Mouse (Mus musculus) forelimb bud, embryonic 11.5 days (tissue): ENCODE results near the gene Ndufa3.
"Not testable (repeated sequence)": the region's sequence is repeated elsewhere in the genome, so short reads cannot be mapped to it uniquely, and the experiment has no call there.

ENCODE experiments used
- DNase-seq: peaks from one replicate; pipeline ENCODE4 v3.0.0-alpha.2; 2012; ENCODE audit warnings: low read depth, low spot score

Ndufa3 gene

GRCm38 (mm10) chr7:3617242-3617995, at the start of gene Ndufa3:
TSS of gene Ndufa3 (plus strand) at chr7:3617373.
- peak; percentile 89 for DNase-seq

- DNase-seq = no peak
Measured at GRCm38 (mm10) chr7:3569725-3570124, 47.4 kb upstream of the Ndufa3 start.

- DNase-seq = not testable (repeated sequence)
Measured at GRCm38 (mm10) chr7:3570580-3570979, 46.6 kb upstream of the Ndufa3 start.

GRCm38 (mm10) chr7:3571847-3572246, 45.3 kb upstream of the Ndufa3 start:
- no peak for DNase-seq

GRCm38 (mm10) chr7:3574216-3574615, 43.0 kb upstream of the Ndufa3 start:
- no peak for DNase-seq

GRCm38 (mm10) chr7:3576354-3577124, 40.6 kb upstream of the Ndufa3 start:
- DNase-seq = no peak

- no peak for DNase-seq
Measured at GRCm38 (mm10) chr7:3578196-3578595, 39.0 kb upstream of the Ndufa3 start.

GRCm38 (mm10) chr7:3578952-3579546, 38.1 kb upstream of the Ndufa3 start:
- DNase-seq = no peak

GRCm38 (mm10) chr7:3580029-3580428, 37.1 kb upstream of the Ndufa3 start:
- no peak for DNase-seq

- DNase-seq = no peak
Measured at GRCm38 (mm10) chr7:3585763-3586162, 31.4 kb upstream of the Ndufa3 start.

GRCm38 (mm10) chr7:3586255-3586654, 30.9 kb upstream of the Ndufa3 start:
- no peak for DNase-seq

- DNase-seq = no peak
Measured at GRCm38 (mm10) chr7:3587292-3587691, 29.9 kb upstream of the Ndufa3 start.

GRCm38 (mm10) chr7:3590550-3590949, 26.6 kb upstream of the Ndufa3 start:
- DNase-seq = no peak

GRCm38 (mm10) chr7:3591534-3591933, 25.6 kb upstream of the Ndufa3 start:
- DNase-seq = no peak

- DNase-seq = no peak
Measured at GRCm38 (mm10) chr7:3593855-3594254, 23.3 kb upstream of the Ndufa3 start.

GRCm38 (mm10) chr7:3594686-3595085, 22.5 kb upstream of the Ndufa3 start:
- no peak for DNase-seq

- no peak for DNase-seq
Measured at GRCm38 (mm10) chr7:3595146-3595545, 22.0 kb upstream of the Ndufa3 start.

GRCm38 (mm10) chr7:3597755-3598154, 19.4 kb upstream of the Ndufa3 start:
- not testable (repeated sequence) for DNase-seq

GRCm38 (mm10) chr7:3601119-3601518, 16.1 kb upstream of the Ndufa3 start:
- peak; percentile 75 for DNase-seq

- DNase-seq = no peak
Measured at GRCm38 (mm10) chr7:3606798-3607197, 10.4 kb upstream of the Ndufa3 start.

GRCm38 (mm10) chr7:3607391-3607790, 9.8 kb upstream of the Ndufa3 start:
- DNase-seq = no peak

GRCm38 (mm10) chr7:3608668-3609067, 8.5 kb upstream of the Ndufa3 start:
- no peak for DNase-seq

- DNase-seq = no peak
Measured at GRCm38 (mm10) chr7:3609082-3609481, 8.1 kb upstream of the Ndufa3 start.
